Mouse (Mus musculus) ovary, adult 18-20 months (tissue): ENCODE results near the gene Ankzf1.

Experiments used
- DNase-seq: peaks from one replicate; pipeline ENCODE4 v3.0.0; 2022; ENCODE audit warnings: low spot score, mixed read lengths

The Ankzf1 gene

DNA sequence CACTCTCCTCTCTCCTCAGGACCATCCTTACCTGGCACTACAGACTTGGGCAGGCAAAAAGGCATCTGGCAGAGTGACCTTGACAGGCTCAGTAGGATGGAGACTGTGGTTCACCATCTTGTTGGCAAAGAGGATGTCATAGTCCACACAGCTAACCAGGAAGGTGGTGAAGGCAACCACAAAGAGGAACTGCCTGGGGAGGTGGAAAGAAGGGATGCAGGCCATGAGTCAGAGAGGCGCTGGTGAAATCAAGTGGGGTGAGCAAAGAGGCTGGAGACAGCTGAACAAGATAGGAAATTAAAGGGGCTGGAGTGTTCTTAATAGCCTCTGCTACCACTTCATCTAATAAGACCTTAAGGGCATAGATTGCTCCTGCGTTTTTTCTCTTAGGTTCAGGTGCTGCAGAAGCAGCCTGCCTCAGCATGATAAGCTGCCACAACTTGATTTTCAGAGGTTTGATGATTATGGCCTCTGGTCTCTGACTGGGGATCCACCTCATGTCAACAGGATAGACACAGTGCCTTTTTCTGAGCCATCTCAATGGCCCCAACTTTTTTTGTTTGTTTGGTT is 4.0 kb upstream of the Ankzf1 start:
- DNase-seq, result no peak

DNA sequence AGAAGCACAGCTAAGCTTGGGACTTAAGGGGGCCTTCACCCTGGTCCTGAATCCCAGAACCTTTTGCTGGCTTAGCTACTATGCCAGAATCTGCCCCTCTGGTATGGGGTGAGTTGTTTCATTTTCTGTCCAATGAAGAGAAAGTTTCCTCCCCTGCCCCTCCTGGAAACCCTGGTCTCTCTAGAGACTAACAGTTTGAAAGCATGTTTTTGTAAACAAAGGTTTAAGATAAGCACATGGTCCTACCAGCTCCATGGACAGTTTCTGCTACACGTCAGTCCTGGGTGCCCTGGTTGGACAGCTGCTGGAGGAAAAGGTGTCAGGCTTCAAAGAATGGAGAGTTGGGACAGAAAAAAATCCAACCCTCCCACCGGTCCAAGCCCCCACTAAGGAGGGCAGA is 1.4 kb upstream of the Ankzf1 start:
- DNase-seq, result no peak

DNA sequence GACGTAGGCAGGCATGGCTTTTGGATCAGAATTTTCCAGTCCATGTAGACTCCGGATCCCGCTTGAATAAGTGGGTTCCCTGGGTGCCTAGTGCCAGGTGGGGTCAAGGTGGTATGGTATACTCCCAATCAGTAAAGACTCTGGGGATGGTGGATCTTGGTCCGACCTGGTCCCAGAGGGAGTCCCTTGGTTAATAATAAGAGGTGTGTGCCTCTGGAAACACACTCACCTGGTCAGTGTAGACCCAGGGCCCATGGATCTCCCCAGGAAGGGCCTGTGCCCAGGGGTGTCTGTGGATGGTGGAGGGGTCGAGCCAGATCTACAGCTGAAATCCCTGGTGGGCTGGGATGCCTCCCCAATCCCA is 711 bp upstream of the Ankzf1 start:
- DNase-seq, result no peak

DNA sequence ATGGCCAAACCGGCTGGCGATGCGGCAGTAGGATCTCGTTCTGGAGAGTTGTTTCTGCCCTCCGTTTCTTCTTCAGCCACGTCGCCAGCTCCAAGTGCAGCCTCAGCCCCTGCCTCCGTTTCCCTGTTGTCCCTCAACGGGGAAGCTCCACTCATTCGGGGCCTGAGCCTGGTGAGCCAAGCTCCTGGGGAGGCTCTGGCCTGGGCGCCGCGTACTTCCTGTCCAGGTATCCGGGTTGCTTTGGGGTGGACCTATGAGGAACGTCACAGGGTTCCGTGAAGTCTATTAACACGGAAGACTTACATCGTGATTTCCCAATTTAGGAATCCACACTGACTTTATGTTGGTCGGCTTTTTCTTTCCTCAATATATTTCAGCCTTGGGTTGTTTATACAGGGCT is 501 bp downstream of the Ankzf1 start:
- DNase-seq, result no peak

DNA sequence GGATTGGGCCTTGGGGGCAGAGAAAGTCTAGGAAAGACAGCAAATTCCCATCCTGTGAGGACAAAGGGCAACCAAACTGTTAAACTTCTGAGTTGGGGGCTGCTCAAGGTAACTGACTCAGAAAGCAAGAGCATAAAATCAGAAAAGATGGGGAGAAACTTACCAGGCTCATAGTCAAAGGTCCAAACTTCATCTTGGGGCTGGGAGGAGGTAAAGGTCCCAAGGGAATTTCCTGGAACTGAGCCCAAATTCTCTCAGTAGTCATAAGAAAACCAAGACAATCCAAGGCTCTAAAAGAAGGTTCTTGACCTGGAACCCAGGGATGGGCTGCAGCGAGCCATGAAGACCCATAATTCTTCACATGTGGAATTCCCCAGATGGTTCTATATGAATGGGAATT is 9.3 kb downstream of the Ankzf1 start:
- DNase-seq, result no peak

DNA sequence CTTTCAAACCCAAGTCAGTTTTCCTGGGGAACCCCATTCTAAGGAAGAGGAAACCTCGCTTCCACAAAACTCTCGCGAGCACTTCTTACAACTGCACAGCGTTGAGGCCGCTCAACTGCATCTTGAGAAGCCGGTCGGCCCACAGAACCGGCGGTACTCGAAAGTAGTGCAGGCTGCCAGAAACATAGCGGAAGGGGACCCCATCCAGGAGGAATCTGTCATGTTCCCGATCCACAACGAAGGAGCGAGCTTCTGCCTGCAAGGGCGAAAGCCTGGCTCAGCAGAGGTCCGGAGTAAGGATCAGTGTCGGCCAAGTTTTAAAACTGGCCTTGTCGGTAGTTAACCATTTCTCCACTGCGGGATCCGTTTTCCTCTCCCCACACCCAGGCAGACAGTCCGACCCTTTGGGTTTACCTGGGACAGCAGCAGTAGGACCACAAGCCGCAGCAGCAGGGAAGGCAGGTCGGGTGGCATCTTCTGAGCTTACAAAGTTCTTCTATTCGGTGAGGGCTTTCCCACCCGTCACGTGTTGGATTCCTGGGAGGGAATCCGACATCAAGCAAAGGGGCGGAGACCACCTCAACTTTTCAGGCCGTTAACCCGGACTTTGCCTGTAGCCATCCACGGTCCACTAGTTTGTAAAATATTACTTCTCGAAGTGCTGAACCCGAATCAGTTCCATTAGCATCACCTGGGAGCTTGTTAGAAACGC is 17.2 kb downstream of the Ankzf1 start:
- no peak for DNase-seq

DNA sequence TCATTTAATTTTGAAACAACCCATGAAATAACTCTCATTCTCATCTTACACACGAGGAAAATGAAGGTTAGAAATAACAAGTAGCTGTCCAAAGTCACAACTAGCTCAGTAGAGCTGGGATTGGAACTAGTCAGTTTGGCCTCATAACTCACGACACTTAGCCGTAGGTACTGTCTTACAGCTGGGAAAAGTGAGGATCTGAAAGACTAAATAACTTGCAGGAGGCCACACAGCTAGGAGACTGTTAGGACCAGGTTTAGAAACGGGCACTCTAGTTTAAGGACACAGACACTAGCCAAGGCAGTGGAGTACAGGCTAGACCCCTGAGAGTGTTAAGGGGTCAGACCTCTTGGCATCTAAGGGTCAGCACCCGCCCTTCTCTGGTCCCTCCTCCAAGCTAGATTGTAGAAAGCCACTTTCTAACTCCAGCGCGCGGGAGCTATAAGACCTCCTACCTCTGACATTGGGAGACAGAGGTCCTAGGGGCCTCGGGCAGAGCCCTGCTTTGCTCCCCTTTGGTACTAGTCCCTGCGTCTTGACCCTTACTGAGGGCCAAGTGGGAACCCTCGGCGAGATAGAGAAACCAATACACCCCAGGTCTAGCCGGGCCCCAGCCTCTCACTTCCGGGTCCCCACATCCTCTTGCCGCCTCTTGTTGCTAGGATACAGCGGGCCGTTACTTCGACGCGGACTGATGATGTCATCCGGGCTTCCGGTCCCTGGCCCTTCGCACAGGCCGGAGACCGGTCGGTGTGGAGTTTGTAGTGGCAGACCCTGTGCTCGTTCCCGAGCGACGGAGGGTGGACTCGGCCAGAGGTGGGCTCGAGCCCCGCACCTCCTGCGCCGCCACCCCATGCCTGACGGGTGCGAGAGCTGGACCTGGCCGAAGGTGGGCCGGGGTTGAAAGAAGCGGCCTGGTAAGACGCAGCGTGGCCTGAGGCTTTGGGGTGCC is 18.5 kb downstream of the Ankzf1 start, which contains the start of the genes Glb1l and Stk16:
Glb1l (minus strand) TSS at position 678 of the 952 bp plus-strand sequence.
Stk16 (plus strand) TSS at position 703 of the 952 bp plus-strand sequence.
- peak; percentile 92 for DNase-seq

DNA sequence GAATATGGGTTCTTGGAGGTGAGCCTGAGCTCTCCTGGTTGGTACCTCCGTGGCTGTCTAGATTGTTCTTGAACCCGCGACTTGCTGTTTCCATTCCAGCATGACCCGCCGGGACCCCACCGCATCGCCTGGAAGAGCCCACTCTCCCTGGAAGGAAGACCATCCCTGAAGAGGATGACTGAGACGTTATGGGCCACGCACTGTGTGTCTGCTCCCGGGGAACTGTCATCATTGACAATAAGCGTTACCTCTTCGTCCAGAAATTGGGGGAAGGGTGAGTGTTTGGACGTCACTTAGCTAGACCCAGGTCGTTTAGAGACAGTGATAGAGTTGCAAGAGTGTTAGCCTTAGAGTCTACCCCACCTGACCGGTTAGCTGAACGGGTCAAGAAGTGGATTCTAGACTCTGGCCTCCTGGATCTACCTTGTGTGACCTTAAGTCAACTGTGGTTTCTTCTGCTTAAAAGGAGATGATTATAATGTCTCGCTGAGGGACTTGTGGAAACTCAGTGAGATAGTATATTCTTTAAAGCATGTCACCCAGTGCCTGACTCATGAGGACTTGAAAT is 19.3 kb downstream of the Ankzf1 start:
- DNase-seq, result no peak

DNA sequence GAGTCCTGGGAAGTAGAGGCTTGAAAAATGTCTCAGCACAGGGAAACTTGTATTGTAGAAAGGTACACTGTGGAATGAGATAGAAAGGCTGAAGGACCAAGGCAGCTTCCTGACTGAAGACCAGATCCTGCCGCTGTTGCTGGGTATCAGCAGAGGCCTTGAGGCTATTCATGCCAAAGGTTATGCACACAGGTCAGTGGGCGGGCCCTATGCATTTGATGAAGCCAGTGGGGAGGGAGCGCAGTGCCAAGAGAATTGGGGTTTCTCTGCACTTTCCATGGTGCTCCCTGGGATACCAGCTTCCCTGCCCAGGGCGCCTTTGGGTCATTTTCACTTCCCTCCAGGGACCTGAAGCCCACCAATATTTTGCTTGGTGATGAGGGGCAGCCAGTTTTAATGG is 20.6 kb downstream of the Ankzf1 start:
- no peak for DNase-seq

DNA sequence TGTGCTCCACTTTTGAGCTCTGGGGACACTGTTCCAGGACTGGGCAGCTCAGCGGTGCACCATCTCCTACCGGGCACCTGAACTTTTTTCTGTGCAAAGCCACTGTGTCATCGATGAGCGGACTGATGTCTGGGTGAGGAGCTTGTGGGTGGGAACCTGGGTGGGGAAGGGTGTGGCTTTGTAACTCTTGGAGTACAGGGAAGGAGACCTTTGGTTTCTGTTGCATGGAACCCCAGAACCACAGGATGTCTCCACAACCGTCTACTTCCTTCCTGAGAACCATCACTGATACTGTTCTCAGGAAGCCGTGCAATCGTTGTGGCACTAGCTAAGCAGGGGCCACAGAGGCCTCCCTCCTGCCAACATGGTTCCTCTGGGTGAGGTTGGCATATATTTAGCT is 21.1 kb downstream of the Ankzf1 start:
- no peak for DNase-seq

DNA sequence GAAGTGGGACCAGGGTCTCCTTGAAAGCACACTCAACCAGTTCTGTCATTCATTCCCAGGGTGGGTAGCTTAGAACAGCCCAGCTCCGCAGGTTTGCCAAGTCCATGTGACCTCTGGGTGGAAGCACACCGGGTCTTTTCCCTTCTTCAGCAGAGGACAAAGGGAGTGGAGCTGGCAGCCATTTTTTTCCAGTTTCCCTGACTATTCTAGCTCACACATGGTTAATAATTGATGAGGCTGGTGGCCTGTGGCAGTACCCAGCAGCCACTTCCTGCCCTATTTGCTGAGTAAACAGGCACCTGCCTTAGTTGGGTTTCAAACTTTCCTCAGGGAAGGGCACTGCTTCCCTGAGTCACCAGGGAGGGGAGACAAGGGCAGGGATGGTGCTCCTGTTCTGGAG is 22.5 kb downstream of the Ankzf1 start:
- no peak for DNase-seq

DNA sequence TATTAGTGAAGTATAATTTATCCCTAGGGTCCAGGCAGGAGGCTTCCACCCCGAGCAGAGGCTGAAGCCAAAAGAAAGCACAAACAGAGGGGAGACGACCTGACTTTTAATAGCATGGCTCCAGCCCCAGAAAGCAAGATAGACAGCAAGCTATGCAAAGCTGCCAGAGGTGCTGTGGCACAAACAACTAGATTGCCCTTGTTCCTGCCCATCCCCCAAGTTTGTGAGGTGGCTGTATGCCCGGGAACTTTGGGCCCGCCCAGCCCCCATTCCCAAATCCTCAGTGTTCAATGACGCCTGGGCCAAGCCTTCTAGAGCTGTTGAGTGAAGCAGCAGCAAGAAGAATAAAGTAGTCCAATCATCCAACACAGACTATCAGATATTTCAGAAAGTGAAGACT is 22.9 kb downstream of the Ankzf1 start:
- DNase-seq, result no peak

DNA sequence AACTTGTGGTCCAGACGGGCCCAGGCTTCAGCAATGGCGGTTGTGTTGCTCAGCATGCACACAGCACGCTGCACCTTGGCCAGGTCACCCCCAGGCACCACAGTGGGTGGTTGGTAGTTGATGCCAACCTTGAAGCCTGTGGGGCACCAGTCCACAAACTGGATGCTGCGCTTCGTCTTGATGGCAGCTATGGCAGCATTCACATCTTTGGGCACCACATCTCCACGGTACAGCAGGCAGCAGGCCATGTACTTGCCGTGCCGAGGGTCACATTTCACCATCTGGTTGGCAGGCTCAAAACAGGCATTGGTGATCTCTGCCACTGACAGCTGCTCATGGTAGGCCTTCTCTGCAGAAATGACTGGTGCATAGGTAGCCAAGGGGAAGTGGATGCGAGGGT is 23.8 kb downstream of the Ankzf1 start:
- DNase-seq, result no peak

DNA sequence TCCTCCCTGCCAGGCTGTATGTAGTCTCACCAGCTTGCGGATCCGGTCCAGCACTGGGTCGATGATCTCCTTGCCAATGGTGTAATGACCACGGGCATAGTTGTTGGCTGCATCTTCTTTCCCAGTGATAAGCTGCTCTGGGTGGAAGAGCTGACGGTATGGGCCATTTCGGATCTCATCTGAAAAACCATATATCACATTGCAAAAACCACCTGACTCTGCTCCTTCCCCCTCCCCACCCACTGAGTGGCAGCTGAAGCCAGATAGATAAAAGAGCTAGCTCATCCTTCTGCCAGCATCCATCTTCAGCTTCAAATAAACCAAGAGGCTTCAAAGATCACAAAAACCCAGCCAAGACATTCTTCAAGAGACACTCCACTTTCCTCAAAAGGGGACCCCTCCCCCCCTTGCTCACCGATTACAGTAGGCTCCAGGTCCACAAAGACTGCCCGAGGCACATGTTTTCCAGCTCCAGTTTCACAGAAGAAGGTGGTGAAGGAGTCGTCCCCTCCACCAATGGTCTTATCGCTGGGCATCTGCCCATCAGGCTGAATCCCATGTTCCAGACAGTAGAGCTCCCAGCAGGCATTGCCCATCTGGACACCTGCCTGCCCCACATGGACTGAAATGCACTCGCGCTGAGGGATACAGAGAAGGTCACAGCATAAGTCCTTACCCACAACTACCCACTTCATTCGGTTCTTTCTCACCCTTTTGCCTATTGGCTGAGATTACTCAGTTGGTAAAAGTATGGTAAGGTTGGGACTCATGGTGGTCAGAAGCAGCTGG is 25.0 kb downstream of the Ankzf1 start:
- DNase-seq, result no peak

DNA sequence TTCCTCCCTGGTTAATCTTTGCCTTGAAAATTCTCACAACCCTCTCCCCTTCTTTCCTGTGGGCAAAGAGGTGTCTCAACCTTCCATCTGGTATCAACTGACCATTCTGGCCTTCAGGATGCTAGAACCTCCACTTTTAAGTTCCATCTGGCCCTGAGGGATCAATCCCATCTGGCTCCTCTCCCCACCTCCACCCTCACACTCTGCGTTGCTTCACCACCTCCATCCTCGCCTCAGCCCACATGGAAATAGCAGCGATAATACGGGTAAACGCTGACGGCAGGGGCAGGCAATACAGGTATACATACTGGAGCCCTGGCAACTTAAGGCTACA is 25.9 kb downstream of the Ankzf1 start:
- no peak for DNase-seq

DNA sequence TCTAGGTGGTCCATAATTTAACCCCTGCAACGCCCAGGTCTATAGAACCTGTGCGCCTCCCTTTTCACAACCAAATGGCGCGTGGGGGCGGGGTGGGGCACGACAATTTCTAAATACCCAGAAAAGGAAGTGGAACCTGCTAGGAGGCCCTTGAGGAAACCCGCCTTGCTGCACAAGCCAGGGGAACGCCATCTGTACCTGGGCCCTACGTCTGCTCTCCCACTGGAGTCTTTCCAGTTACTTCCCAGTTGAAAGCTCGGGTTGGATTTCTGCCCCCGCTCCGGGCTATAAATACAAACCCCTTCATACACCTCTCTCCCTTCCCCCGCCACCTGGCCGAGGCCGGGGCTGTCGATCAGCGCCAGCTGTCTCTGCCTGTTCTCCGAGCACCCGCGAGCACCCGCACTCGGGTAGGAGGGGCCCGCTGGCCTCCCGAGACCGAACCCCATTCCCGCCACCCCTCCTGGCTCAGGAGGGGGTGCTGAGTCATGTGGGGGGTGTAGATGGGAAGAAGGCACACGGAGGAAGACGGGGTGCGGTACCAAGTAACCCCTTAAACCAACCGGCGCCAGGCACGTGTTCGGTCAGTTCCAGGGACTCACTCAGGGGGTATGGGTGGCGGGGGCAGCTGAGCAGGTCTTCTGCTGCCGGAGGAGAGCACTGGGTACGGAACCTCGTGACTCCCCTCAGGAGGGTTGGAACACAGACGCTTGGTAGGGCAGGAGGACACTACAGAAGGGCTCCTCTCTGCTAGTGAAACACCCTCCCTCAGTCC is 26.5 kb downstream of the Ankzf1 start:
- no peak for DNase-seq

DNA sequence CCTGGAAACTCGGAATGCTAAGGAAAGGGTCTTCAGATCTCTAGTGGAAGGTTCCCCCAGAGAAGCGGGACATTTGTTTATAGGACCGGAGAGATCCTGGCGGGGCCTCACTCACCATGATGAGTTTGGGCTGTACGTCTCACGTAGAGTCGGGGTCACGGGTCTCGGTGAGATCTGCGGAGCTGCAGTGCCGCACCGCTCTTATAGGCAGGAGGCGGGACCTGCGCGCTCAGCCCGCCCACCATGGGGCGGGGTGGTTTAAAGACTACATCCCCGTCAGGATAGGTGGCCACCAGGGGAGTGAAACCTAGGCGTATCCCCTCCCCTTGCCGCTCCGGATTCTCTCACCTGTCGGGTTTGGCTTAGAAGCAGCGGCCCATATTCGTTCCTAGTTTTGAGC is 27.1 kb downstream of the Ankzf1 start:
- peak; percentile 74 for DNase-seq

DNA sequence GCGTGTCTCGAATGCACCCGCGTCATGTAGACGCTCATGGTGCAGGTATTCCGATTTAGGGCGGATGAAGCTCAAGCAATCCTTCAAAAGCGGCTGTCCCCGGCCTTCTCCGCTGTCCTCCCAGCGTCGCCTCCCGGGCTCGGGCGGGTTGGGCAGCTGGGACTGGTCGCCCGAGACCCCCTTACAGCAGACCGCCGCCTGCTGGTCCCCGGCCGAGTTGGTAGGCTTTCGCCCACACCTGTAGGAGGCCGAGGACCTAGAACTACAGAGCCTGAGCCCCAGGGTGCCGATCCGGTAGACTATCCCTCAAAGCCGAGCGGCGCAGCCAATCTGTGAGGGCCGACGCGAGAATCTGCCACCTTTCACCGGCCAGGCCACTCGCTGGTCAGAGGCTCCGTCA is 27.6 kb downstream of the Ankzf1 start, which contains the start of gene Tuba4a:
Tuba4a (minus strand) TSS at position 335 of the 400 bp plus-strand sequence.
- DNase-seq, result no peak

DNA sequence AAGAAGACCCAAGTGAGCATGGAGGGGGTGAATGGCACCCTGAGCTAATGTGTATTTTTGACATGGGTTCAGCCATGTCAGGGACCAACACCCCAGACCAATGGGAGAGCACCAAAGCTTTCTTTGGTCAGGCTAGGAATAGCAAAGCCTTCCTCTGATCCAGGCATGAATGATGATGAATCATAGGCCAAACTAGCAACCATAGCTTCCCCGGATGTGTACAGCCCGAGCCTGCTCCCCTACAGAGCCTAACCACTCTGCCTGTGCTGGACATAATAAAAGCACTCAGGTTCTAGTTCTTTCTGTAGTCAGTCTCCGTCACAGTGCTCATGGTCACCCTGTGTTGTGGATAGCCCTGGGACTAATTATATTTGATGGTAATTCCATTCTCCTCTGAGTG is 29.6 kb downstream of the Ankzf1 start:
- no peak for DNase-seq

DNA sequence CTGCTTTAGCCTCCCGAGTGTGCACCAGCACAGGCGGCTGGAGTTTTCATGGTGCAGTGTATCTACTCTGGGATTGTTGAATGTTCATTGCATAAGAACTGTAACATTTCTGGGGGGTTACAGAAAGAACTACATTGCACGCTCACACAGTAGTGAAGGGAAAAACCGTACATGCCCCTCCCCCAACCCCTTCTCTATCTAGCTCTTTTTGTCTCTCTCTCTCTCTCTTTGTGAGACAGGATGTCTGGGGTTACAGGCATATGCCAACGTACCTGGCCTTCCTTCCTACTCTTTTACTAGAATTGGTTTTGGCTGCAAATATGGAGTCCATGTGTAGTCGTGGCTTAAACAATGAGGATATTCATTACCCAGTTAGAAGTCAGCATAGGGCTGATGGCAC is 31.0 kb downstream of the Ankzf1 start:
- DNase-seq, result no peak

DNA sequence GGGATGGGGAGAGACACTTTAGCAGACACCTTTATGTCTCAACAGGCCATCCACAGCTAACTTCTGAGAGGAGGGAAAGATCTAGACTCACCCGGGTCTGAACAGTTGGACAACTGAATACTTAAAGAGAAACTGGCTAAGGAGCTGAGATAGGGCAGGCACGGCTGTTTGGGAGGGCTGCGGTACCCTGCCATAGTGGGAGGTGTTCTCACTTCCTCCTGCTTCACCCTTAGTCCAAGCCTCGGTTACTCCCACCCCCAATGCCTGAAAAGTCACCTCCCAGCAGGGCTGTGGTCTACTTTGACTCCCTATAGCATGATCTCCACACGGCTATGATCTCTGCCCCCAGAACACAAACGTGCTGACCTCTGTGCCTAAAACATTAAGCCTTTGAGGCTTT is 31.6 kb downstream of the Ankzf1 start:
- DNase-seq, result no peak
